Mouse (Mus musculus) ovary, postnatal 10 days (tissue): ENCODE results near the gene A230072I06Rik.

Experiments used
- DNase-seq: peaks from one replicate; pipeline ENCODE4 v3.0.0; 2022; ENCODE audit warnings: low spot score

The A230072I06Rik gene

DNA sequence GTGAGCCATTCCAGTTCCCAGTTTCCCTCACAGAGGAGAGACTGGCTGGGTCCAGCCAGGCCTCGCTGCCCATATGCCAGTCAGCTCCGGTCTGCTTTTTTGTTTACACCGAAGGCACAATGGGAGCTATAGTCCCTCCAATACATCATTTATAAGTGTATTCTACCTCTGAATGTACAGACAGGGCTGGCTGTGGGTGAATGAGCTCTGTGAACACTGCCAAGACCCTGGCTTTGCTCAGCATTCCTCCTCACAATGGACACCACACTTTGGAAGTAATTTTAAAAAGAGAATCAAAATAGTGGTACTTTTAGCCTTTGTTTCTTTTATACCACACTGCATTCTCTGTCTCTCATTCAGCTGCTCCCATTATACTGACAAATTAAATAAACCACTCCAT lies 44.6 kb downstream of the A230072I06Rik start:
- no peak for DNase-seq

DNA sequence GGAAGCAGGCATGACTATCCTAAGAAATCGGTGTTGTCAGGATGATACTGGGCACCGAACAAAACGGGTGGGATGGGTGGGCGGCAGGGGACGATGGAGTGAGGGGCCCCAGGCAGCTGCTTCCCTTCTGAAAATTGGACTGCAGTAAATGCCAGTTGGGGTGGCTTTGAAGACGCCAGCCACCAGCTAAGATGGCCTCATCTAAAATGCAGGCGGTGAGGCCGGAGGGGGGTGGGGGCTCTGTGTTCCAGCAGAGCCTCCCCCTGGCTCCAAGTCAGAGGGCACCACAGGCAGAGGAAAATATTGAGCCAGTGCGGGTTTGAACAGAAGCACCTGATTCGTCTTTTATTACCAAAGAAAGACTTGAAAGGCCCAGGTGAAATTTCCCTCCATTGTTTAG lies 45.9 kb downstream of the A230072I06Rik start:
- no peak for DNase-seq

DNA sequence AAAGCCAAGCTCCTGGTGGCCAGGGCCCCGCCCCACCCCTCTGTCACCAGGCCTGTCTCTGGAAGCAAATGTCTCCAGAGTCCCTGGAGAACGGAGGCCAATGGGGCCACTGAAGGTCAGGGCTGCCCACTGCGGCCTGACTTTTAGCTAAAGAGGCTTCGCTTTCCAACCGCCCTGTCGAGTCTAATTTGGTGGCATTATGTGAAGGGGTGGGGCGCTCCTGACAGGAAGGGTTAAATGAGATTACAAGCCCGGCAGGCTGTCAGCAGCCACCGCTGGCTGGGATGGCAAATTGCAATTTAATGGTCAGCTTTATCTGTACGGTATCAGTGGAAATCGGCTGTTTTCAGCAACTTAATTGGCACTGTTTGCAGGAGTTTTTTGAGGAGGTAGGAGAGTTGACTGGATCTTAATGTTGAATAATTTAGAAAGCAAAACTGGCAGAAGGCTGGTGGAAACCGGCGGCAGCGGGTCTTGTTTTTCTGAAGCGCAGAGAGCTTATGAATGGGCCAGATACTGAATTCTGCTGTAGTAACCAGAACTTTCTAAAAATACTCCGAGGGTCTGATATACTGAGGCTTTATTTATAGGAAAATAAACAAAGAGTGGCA lies 46.5 kb downstream of the A230072I06Rik start:
- no peak for DNase-seq

DNA sequence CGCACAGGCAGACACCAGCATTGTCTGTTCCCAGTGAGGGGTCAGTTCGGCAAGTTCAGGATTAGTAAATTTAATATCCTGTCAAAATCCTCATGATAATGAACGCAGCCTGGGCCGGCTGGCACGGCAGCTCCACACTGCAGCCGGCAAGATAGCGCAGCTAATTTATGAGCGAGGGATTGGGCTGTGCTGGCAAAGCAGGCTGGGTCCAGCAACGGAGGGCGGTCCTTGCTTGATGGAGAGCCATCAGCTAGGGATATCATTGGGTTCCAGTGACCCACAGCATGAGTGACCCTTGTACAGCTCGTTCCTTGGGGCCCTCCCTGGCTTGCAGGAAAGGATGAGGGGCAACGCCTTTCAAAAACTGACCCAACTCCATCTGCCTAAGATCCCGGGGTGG lies 48.6 kb downstream of the A230072I06Rik start:
- DNase-seq = no peak

DNA sequence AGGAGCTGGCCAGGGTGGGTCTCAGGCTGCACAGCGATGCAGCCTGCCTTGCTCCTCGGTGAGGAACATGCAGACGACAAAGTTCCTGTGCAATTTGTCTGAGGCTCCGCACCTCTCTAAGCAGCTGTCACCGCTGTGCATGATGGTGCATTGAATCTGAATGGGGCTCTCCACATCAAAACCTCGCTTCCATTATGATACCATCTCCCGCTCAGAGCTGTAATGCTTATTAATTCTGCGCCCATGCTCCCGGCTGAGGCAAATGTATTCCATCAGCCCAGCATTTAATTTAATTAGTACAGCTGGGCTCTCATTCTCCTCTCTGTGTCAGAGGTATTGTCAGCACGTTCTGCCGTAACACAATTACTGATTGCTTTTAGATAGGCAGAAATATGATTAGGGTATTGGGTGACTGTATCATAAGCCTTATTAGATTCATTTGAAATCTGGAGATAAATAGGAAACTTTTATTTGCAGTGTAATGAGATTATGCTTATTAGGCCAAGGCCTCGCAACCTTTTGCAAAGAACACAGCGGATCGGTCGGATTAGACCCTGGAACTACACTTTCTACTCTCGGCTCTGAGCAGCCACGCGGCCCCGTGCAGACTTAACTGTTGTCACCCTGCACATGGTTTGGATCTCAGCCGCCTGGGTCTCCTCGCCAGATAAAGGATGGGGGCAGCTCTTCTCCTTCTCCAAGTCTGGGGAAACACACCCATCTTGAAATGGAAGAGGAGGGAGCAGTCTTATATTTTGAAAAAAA lies 49.3 kb downstream of the A230072I06Rik start:
- DNase-seq = no peak

DNA sequence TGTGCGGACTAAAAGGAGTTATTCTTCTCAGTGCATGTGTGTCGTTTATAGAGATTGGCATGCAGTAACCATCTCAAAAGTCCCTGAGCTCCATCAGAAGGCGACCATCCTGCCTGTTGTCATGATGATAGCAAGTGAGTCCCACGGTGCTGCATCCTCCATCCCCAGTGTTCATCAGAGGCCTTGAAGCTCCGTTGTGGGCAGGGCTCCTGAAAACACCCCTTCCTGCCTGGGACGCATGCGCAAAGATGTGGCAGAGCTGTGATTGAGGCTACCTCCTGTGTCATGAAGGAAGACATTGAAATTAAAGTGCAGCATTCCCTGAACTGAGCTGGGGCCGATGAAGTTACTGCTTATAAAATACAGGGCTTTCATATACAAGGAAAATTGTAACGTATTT lies 49.9 kb downstream of the A230072I06Rik start:
- no peak for DNase-seq

DNA sequence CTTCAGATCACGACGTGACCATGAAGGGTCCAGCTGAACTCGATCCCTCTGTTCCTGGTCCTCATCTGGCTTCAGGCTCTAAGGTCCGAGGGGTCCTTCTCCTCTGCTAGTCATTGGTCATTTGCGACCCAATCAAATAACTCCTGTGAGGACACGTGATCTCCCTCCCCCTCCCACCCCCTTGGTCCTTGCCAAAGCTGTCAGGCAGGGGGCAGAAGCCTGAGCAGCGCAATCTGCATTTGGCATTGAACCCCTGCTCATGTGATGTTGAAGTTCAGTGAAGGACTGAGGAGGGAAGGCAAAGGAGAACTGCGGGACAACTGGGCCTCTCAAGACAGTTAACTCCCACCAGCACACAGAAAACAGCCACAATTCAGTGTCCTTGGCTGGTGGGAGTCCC lies 51.4 kb downstream of the A230072I06Rik start:
- no peak for DNase-seq
